Mouse (Mus musculus): ENCODE data around the gene Lyst. TPM values are rescaled to one million over a fixed set of nuclear protein-coding genes. Genes with fewer than 3 reads are reported as not detected.
"Not testable (repeated sequence)": the region's sequence is repeated elsewhere in the genome, so short reads cannot be mapped to it uniquely, and the experiment has no call there.

Lyst gene
- polyA plus RNA-seq, 1 experiment from 2014 or later: 4.9 TPM

DNA sequence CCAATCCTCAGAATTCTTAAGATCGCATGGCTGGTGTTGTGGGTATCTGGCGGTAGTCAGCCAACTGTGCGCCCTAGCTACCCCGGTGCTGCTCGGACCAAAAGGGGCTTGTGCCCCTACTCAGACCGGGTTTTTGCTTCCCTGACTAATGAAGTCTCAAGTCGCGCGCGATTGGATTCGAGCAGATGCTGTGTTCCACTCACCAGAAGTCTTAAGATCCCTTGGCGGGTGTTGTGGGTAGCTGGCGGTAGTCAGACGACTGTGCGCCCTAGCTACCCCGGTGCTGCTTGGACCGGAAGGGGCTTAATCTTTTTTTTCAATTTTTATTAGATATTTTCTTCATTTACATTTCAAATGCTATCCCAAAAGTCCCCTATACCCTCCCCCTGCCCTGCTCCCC lies 131.2 kb downstream of the Lyst start:
- H3K27ac ChIP-seq (ENCODE audit: poor library complexity, severe bottlenecking); H3K27me3 ChIP-seq (replicated peaks); H3K36me3 ChIP-seq; ATAC-seq (ENCODE audit: insufficient number of reproducible peaks, low FRiP score); H3K9me3 ChIP-seq (replicated peaks); H3K4me2 ChIP-seq; H3K4me3 ChIP-seq; H3K9ac ChIP-seq: not testable (repeated sequence)
- H3K4me1 ChIP-seq (replicated peaks): peaks cover 13% of the 10 kb centered on the region
- 82% methylated on average over 17 of the region's 17 CpGs for WGBS

DNA sequence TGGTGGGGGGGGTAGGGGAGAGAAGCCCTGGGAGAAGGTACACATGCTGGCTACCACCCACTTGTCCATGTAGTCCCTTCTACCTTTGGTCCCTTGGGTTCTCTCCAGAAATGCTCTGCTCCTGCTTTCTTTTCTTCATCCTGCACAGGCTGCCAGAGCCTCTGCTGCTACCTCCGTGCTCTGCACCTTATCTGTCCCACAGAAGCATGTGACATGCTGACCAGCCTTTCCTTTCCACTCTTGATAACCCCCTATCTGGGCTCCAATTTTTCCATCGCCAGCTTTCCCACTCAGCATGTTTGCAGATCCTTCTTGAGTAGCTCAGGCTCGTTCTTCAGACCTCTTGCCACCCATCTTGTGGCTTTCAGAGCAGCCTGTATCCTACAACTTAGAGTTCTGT lies 133.1 kb downstream of the Lyst start:
- peak; percentile 69 for ATAC-seq (ENCODE audit: insufficient number of reproducible peaks, low FRiP score)
- Histone ChIP-seq H3K4me3 (no peak overlapping the region), H3K9me3 (replicated peaks) (no peaks in the 10 kb centered on the region), H3K4me2 (no peak overlapping the region), H3K27ac (ENCODE audit: poor library complexity, severe bottlenecking) (no peak overlapping the region), H3K27me3 (replicated peaks) (no peaks in the 10 kb centered on the region), H3K9ac (no peak overlapping the region), H3K36me3 (peaks cover 4% of the 10 kb centered on the region), H3K4me1 (replicated peaks) (peaks cover 13% of the 10 kb centered on the region)
- 11% methylated on average over 3 of the region's 3 CpGs for WGBS

DNA sequence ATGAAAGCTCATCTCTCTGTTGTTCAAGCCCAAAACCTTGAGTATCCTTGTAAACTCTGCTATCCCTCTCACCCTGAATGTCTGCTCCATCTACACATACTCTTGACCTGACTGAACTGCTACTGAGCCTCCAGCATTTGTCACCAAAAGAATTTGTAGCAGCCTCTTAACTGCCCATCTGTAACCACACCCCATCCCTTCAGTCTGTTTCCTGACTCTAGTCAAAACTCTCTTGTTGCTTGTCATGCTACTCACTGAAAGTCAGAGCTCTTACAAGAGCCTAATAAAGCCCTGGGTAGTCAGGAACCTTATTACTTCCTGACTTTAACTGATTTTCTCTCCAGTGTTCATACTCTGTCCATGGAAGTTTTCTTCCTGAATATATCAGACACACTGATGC lies 133.6 kb downstream of the Lyst start:
- Histone ChIP-seq H3K4me1 (replicated peaks) (peaks cover 13% of the 10 kb centered on the region), H3K27ac (ENCODE audit: poor library complexity, severe bottlenecking) (no peak overlapping the region), H3K9ac (no peak overlapping the region), H3K9me3 (replicated peaks) (no peaks in the 10 kb centered on the region), H3K4me3 (no peak overlapping the region), H3K4me2 (no peak overlapping the region), H3K36me3 (peaks cover 4% of the 10 kb centered on the region; the same call in 1 of the 2 replicates), H3K27me3 (replicated peaks) (no peaks in the 10 kb centered on the region)
- ATAC-seq (ENCODE audit: insufficient number of reproducible peaks, low FRiP score): no peak

DNA sequence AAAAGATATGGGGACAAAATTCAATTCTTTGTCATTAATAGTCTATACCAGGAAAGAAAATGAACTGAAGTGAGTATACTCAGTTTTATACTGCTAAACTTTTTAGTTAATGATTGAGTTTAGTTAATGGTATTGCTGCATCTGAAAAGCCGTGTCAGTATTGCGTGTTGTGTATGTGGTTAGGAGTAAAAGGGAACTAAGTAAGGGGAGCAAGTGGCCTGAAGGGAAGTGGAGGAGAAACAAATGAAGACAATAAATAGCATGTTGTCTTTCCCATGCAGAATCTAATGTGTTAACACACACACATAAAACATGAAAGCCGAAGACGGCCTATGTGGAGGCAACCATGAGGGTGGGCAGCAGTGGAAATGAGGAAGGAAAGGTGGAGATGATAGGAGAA lies 149.0 kb downstream of the Lyst start:
- Histone ChIP-seq H3K4me2 (no peak overlapping the region), H3K9ac (no peak overlapping the region), H3K4me3 (no peak overlapping the region), H3K9me3 (replicated peaks) (no peaks in the 10 kb centered on the region), H3K36me3 (peaks cover 22% of the 10 kb centered on the region), H3K4me1 (replicated peaks) (no peaks in the 10 kb centered on the region), H3K27me3 (replicated peaks) (no peaks in the 10 kb centered on the region), H3K27ac (ENCODE audit: poor library complexity, severe bottlenecking) (no peak overlapping the region)
- no peak for ATAC-seq (ENCODE audit: insufficient number of reproducible peaks, low FRiP score)
- WGBS: 94% methylated on average over 4 of the region's 4 CpGs

DNA sequence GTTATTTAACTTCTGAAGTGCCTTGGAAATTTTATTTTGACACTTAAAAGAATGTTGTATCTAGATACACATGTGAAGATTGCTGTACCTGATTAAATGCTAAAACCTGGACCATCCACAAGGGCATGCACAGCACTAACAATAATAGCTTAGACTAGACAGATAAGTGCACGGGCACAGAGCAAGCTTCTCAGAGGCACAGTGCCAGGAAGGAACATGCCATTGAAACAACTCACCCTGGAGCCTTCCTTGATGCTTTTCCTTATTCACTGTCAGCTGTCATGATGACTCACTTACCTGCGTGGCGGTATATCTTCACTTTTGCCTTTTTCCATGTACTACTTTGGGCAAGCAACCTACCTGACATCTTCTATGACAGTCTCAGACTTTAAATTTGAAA lies 155.7 kb downstream of the Lyst start:
- WGBS: 74% methylated on average over 3 of the region's 3 CpGs
- H3K36me3 ChIP-seq: peaks cover 38% of the 10 kb centered on the region
- H3K4me1 ChIP-seq (replicated peaks): no peaks in the 10 kb centered on the region
- no peak overlapping the region for H3K4me2 ChIP-seq
- no peak overlapping the region for H3K9ac ChIP-seq
- no peak overlapping the region for H3K27ac ChIP-seq (ENCODE audit: poor library complexity, severe bottlenecking)
- no peaks in the 10 kb centered on the region for H3K9me3 ChIP-seq (replicated peaks)
- no peak overlapping the region for H3K4me3 ChIP-seq
- no peak for ATAC-seq (ENCODE audit: insufficient number of reproducible peaks, low FRiP score)
- no peaks in the 10 kb centered on the region for H3K27me3 ChIP-seq (replicated peaks)

DNA sequence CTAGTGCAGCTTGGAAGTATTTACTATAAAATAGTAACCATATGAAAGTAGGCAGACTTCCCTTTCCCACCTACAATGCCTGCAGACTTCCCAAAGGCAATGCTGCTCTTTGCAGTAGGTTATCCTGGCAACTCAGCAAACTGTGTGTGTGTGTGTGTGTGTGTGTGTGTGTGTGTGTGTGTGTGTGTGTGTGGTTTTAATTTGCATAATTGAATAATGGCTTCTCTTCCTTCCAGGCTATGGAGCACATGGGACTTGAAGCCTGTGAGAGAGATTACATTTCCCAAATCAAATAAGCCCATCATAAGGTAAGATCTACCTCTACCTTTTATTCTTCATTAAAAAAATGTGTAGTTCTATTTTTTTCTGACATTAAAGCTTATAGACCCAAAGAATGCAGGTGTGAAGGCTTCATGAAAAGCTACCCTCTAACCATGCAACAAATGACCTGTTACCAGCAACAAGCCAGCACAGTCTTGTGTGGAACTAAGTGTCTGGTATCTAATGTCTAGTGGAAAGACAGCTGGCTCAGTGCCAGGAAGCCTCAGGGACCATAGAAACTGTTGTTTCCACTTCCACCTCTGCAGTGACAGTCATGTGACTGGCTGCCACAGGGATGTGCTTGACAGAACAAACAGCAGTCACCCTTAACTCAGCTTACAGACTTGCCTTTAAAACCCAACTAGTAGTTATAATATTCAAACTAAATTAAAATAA lies 185.7 kb downstream of the Lyst start:
- H3K4me2 ChIP-seq: no peak overlapping the region
- peaks cover under 1% of the 10 kb centered on the region; the same call in 1 of the 2 replicates for H3K27me3 ChIP-seq (replicated peaks)
- H3K9me3 ChIP-seq (replicated peaks): no peaks in the 10 kb centered on the region
- no peak overlapping the region for H3K9ac ChIP-seq
- H3K36me3 ChIP-seq: peaks cover 12% of the 10 kb centered on the region; the same call in 1 of the 2 replicates
- peak; percentile 86 for ATAC-seq (ENCODE audit: insufficient number of reproducible peaks, low FRiP score)
- peaks cover 23% of the 10 kb centered on the region for H3K4me1 ChIP-seq (replicated peaks)
- H3K27ac ChIP-seq (ENCODE audit: poor library complexity, severe bottlenecking): no peak overlapping the region
- H3K4me3 ChIP-seq: no peak overlapping the region

DNA sequence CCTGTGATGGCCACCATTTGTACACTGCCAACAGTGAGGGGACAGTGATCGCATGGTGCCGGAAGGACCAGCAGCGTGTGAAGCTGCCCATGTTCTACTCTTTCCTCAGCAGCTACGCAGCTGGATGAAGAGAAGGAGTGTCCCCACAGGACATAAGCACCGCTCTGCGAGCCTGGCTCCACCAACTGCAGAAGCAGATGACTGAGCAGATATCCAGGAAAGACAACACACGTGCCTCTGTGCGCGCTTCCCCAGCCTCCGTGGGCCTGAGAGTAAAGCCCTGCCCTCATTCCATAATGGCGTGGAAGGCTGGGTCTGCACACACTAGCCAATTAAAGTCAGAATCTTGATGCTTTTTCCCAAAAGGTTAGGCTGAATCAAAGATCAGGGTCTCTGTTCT lies 186.9 kb downstream of the Lyst start:
- Histone ChIP-seq H3K9me3 (replicated peaks) (no peaks in the 10 kb centered on the region), H3K27me3 (replicated peaks) (peaks cover 8% of the 10 kb centered on the region), H3K4me1 (replicated peaks) (peaks cover 23% of the 10 kb centered on the region), H3K27ac (ENCODE audit: poor library complexity, severe bottlenecking) (no peak overlapping the region), H3K4me2 (no peak overlapping the region), H3K4me3 (no peak overlapping the region), H3K36me3 (peaks cover 12% of the 10 kb centered on the region; the same call in 1 of the 2 replicates), H3K9ac (no peak overlapping the region)
- peak; percentile 53; the same call in 1 of the 2 replicates for ATAC-seq (ENCODE audit: insufficient number of reproducible peaks, low FRiP score)
- WGBS: 85% methylated on average over 11 of the region's 11 CpGs

DNA sequence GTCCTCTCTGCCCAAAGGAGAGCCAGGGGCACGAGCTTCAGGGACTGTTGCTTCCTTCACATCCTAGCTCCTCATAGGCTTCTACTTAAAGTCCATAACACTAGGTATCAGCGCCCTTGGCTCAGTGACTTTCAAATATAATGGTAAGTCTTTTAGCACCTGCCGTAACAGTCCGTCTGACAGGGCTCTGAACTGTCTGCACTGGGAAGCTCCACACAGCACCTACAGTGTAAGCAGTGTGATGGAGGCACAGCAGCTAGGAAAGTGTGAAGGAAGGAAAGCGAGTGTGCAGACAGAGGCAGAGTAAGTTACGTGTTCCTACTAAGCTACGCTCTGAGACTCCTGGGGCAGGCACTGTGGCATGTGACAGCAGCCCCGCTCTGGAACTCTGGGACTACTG lies 187.5 kb downstream of the Lyst start:
- 83% methylated on average over 8 of the region's 8 CpGs for WGBS
- Histone ChIP-seq H3K27ac (ENCODE audit: poor library complexity, severe bottlenecking) (no peak overlapping the region), H3K4me1 (replicated peaks) (peaks cover 23% of the 10 kb centered on the region), H3K4me2 (no peak overlapping the region), H3K9me3 (replicated peaks) (no peaks in the 10 kb centered on the region), H3K9ac (no peak overlapping the region), H3K36me3 (peaks cover 12% of the 10 kb centered on the region; the same call in 1 of the 2 replicates), H3K27me3 (replicated peaks) (peaks cover 12% of the 10 kb centered on the region), H3K4me3 (no peak overlapping the region)
- ATAC-seq (ENCODE audit: insufficient number of reproducible peaks, low FRiP score): no peak

DNA sequence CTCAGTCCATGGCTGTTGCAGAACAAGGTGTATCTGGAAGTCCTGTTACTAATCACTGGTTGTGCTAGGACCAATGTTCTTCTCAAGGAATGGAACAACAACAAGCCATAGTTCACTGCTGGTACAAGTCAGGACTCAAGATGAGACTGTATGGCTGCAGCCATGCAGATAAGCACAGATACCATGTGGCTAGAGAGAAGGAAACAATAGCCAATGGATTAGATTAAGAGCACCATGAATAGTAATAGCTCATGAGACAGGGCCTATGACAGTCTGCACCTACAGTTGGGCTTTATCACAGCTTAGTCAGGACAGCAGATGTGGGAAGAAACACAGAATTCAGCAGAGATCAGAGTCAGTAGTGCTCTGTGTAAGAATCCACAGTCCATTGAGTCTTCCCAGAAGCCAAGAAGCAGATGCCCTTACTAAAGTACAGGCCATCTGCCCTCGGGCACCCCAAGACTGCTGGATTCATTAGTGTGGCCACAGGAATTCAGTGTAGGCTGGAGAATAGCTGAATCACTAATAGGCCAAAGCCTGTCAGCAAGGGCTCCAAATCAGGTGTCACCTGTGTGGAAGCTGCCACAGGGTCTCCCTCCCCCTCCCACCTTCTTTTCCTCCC lies 188.8 kb downstream of the Lyst start:
- no peaks in the 10 kb centered on the region for H3K9me3 ChIP-seq (replicated peaks)
- WGBS: 60% methylated on average over 1 of the region's 1 CpGs
- no peak overlapping the region for H3K27ac ChIP-seq (ENCODE audit: poor library complexity, severe bottlenecking)
- peaks cover 12% of the 10 kb centered on the region; the same call in 1 of the 2 replicates for H3K36me3 ChIP-seq
- H3K4me1 ChIP-seq (replicated peaks): peaks cover 27% of the 10 kb centered on the region
- no peak overlapping the region for H3K4me3 ChIP-seq
- no peak overlapping the region for H3K4me2 ChIP-seq
- peaks cover 22% of the 10 kb centered on the region for H3K27me3 ChIP-seq (replicated peaks)
- H3K9ac ChIP-seq: no peak overlapping the region
- ATAC-seq (ENCODE audit: insufficient number of reproducible peaks, low FRiP score): no peak

DNA sequence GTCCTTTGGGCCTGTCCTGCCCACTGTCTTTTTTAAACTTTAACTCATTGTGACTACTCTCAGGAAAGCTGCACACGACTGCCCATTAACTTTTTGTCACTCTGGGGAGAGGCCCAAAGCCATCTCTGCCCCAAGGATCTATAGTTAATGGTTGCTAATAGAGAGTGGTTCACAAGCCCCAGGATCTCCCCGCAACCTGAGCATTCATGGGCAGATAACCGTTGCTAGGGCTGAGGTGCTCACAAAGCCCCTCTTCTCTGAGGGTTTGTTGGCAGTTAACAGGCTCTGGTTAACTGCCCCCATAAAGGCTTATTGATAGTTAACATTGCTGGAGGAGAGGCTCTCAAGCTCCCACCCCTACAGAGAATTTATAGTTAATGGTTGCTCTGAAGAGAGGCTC lies 190.1 kb downstream of the Lyst start:
- Histone ChIP-seq H3K4me1 (replicated peaks) (peaks cover 37% of the 10 kb centered on the region), H3K27ac (ENCODE audit: poor library complexity, severe bottlenecking) (no peak overlapping the region), H3K27me3 (replicated peaks) (peaks cover 34% of the 10 kb centered on the region), H3K9ac (no peak overlapping the region), H3K4me3 (no peak overlapping the region), H3K9me3 (replicated peaks) (no peaks in the 10 kb centered on the region), H3K4me2 (no peak overlapping the region), H3K36me3 (peaks cover 12% of the 10 kb centered on the region; the same call in 1 of the 2 replicates)
- no peak for ATAC-seq (ENCODE audit: insufficient number of reproducible peaks, low FRiP score)
- 73% methylated on average over 3 of the region's 3 CpGs for WGBS

GRCm38 (mm10) chr13:13781026-13781425 lies 190.8 kb downstream of the Lyst start:
- Histone ChIP-seq H3K4me2 (no peak overlapping the region), H3K9ac (no peak overlapping the region), H3K4me1 (replicated peaks) (peaks cover 36% of the 10 kb centered on the region), H3K9me3 (replicated peaks) (no peaks in the 10 kb centered on the region), H3K27ac (ENCODE audit: poor library complexity, severe bottlenecking) (no peak overlapping the region), H3K4me3 (no peak overlapping the region), H3K27me3 (replicated peaks) (peaks cover 41% of the 10 kb centered on the region), H3K36me3 (peaks cover 12% of the 10 kb centered on the region; the same call in 1 of the 2 replicates)
- WGBS: 65% methylated on average over 4 of the region's 4 CpGs
- no peak for ATAC-seq (ENCODE audit: insufficient number of reproducible peaks, low FRiP score)
